Mouse (Mus musculus): ENCODE results near the gene Phip. TPM values are rescaled to one million over a fixed set of nuclear protein-coding genes. Genes with fewer than 3 reads are reported as not detected.
A peak's percentile ranks its signal among the peaks of the same experiment; 100 is the strongest.

The Phip gene
- total RNA-seq (2021): 67.4 and 76.9 TPM in 2 replicates
- long read RNA-seq, experiment 1, partial matches to known transcripts: 2 of 4 reads
- long read RNA-seq, experiment 1, other reads (novel, unspliced or antisense): 2 of 4 reads
- long read RNA-seq, experiment 2, full-length matches to known transcripts: 1 of 6 reads
- long read RNA-seq, experiment 2, partial matches to known transcripts: 3 of 6 reads
- long read RNA-seq, experiment 2, other reads (novel, unspliced or antisense): 2 of 6 reads

DNA sequence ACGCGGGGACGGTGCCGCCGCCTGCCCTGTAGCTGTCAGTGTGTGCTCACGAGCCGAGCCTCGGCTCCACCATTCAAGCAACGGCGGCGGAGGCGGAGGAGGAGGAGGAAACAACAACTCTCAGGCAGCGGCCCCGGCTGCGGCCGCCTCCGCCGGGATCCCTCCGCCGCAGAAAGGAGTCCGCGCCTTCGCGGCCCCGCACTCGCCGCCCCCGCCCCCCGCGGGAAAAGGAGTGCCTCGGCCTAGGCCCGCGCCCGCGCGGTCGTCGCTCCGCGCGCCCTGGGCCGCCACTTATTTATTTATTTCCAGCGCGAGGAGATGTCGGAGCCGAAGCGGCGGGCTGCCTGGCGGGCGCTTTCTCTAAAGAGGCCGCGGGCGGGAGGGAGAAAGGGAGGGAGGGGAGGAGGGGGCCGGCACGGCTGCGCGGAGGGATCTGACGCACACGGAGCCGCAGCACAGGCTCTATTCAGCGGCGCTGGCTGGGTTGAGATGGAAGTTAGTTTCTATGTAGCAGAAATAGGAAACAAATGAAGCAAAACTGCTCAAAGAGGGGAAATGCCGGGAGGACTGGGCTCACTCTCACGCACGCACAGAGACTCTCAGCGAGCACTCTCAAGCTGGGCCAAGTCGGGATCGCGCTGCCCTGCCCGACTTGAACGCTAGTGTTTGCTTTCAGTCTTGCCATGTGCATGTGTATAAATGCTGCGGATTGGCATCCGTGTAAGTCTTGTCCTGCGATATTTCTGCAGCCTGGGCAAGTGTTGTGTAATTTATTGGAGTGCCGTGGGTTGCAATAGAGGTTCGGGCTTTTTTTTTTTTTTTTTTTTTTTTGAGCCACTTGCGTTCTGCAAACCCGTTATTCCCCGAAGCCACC, at the start of gene Phip:
Gene Phip (minus strand): TSS at position 175 of the 874 bp plus-strand sequence.
- peak; percentile 96 for DNase-seq

DNA sequence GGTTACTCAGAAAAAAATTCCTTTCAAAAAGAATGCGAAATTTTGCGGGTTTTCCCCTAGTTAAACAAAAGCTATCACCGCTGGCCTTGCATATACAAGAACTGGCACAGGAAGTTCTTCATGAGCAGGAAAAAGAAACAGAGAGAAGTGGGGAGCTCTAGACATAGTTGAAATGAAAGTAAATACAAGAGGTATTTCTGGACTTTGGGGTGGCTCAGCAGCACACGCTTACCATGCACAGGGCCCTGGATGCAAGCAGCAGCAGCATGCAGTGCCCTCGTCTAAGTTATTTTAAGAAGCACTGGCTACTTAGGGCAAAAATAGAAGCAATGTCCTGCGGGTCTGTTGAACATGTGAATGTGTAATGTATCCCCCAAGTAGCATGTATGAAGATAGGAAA, 48.4 kb upstream of the Phip start:
- no peak for DNase-seq

DNA sequence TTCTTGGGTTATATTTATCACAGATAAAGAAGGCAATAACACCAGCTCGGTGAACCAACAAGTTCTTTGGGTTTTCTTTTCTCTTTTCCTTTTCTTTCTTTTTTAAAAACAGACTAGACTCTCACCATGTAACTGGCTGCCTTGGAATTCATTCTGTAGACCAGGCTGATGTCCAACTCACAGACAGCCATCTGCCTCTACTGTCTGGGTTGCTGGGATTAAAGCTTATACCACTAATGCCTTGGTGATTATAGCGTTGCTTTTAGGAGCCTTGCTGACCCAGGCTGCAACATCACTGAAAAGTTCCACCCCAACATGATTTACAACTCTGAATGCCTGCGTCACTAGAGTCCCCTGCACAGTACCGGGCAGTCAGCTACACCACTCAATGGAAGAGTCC, 39.2 kb upstream of the Phip start:
- DNase-seq: no peak

DNA sequence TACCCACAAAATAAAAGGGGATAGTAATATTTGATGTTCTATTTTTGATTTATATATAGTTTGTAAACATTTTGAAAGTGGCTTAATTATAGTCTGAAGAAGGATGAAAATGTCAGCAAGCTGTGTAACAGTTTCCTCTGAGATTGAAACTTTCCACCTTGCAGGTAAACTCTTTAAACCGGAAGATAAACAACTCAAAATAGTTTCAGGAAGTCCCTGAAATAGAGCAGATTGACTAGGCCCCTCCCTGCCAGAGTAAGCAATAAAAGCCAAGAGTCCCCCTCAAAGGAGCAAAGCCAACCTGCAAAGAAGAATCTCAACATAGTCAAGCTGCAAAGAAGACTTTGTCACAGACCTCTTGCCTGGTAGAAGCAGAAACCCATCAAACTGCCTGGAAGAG, 33.0 kb upstream of the Phip start:
- DNase-seq: no peak

DNA sequence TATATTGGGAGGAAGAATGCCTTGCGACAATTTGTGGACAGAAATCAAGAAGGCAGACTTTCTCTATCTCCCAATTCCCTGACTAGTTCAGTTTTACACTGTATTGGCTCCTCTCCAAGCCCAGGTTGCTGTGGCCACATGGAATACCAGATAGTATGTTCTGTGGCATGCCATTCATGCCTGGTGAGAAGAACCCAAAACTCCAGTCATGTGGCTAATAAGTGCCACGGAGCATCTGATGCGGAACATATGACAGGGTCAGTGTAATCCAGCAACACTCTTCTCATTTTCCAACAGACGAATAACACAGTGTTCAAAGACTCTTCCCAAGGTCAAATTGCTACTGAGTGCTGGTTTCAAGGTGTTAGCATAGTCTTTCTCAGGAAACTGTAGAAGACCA, 26.0 kb upstream of the Phip start:
- DNase-seq: no peak

DNA sequence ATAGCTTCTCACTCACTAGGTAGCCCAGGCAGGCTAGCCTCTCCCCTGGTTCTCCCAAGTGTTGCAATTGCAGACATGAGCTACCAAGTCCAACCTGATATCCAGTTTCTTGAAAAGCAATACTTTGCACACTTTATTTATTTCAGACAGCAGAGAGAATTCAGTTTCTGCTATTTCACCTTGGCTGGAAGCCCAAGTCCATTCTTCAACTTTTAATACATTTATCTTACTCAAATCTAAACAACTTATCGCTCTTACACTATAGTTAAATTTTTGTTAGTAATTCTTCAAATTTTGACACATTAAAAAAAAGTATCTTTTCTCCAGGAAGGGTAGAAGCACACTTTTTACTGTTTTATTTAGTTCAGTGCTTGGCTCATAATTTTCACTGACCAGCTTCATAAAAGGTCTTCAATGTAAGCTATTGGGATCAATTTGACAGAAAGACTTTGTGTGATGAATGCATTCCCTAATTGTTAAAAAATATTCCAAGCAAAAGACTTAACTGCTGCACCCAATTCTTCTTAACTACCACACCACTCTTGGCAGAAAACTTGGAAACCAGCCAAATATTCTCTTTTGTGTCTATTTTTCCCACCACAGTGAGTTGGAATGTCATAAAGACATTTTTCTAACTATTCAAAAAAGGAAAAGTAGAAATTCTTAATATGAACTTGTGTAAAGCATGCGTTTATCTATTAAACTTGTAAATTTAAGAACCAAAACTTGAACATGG, 22.6 kb upstream of the Phip start:
- no peak for DNase-seq

DNA sequence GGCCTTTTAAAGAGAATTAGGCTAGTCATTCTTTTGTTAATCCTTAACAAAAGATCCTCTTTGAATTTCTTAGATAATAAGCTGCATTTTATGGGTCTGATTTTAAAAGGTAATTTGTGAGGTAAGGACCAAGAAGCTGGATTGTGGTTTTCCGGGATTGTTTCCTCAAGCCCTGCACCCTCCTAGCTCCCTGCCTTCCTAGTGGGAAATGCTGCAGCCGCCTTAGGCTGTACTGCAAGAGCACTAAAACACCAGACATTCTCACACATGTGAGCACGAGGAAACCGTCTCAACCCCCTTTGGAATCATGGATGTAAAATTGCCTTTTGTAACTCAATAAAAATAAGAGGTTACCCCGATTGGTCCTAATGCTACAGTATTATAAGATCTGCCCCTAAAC, 1.6 kb upstream of the Phip start:
- peak; percentile 52 for DNase-seq

DNA sequence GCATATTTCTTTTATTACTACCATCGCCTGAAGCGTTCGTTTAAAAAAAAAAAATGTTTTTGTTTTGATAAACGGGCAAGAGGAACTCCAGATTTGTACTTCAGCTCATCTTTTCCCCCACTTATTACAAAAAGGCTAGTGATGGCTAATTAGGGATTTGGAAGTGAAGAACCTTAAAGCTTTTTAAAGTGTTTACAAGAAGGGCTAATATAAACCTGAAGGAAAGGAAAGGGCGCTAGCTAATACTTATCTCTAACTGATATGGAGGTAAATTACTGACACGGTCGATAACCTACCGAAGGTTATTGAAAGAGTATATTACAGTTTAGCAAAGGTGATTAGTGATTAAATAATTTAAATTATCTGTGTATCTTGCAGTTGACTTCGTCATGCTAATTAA, 903 bp upstream of the Phip start:
- no peak for DNase-seq

DNA sequence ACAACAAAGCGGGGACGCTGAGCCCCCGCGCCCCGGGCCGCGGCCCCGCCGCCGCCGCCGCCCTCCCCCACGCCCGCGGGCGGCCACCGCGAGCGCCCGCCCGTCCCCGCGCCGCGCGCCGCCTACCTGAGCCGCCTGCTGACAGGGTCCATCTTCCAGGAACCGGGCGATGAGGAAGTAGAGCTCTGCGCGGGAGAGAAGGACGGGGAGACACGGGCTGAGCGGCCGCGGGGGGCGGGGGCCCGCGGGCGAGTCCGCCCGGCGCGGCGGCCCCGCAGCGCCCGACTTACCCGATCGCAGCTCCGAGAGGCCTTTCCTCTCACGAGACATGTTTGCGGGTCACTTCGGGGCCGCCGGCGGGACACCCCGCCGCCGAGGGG, 364 bp downstream of the Phip start:
- peak; percentile 69 for DNase-seq

DNA sequence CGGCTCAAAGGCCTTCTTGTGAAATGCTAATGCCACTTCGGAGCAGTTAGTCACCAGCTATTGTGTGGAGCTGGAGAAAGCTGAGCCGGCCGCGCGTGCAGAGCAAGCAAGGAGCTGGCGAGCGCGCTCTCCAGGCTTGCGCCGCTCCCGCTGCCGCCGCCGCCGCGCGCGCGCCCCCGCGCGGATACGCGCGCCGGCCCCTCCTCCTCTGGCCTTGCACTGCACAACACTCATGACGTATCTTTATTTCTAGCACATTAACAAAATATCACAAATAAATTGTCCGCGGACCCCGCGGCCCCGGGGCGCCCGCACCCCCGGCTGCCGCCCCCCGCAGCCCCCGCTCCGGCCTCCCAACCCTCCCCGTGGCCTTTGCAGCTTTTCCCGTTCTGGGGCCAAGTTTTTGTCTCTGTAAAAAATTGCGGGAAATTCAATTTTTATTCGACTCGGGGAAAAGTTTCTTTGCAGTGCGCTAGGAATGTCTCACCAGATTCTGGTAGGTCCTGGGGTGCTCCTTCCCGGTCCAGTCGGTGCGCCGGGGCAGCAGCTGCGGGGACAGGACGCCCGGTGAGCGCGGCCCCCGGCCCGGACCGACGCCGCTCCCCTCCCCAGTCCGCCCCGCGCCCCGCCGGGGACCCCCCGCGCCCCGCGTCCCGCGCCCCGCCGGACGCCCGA, 992 bp downstream of the Phip start:
- DNase-seq: peak; percentile 93

DNA sequence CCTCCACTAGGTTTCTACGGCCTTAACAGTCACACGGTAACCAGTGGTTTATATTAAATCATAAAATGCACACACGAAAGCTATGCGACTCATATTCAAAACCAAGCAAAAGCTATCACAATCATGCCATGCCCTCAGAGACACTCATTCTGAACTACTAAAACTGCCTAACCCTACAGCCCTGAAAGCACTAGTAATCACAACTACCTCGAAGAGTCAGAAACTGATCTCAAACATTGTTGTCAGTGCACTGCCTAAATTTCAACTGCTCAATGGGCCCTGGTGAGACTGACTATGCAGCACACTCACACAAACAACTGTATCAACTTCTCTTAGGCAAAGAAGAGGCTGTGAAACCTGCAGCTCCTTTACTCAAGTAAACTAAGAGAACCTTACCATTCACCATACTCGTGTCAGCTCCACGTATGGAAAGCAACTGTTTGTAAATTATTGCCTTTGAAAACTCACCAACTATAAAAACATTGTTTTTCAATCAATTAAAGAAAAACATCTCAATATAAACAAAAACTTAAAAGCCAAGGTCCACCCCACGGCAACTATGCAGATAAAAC, 1.9 kb downstream of the Phip start:
- DNase-seq: peak; percentile 17

DNA sequence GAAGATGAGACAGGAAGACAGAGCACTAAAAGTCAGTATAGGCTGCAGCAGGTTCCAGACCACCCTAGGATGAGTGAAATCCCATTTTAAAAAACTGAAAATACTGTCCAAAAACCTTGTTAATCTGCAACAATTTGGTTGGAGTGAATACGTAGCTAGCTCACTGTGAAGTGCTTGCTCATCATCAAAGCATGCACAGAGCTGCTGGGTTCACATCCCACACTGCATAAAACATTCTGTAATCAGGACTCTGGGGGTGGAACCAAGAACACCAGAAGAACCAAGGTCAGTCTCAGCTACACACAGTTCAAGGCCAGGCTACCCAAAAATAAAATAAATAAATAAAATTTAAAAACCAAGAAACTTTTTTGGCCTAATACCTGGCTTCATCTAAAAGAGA, 3.9 kb downstream of the Phip start:
- DNase-seq: peak; percentile 20

DNA sequence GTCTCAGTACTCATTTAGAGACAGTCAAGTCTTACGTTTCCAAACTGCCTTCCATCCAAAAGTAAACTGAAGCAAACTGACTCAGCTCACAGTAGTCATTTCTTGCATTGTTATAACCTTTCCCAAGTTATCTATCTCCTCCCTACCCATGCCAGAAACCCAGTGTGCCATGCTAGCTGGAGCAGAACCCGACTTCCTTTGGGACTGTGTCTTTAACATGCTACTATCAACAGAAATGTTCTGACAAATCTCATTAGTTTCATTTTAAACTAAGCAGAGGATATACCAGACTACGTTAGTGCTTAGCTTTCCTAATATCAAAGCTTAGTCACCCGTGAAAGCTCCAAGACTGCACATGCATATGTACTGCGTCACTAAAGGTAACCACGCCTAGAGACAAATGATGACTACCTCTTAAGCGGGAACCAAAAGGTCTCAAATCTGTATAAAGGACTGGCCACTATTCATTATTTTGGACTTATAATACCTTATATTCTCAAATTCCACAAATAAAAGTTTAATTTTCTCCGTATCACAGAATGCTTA, 8.2 kb downstream of the Phip start:
- peak; percentile 45 for DNase-seq

DNA sequence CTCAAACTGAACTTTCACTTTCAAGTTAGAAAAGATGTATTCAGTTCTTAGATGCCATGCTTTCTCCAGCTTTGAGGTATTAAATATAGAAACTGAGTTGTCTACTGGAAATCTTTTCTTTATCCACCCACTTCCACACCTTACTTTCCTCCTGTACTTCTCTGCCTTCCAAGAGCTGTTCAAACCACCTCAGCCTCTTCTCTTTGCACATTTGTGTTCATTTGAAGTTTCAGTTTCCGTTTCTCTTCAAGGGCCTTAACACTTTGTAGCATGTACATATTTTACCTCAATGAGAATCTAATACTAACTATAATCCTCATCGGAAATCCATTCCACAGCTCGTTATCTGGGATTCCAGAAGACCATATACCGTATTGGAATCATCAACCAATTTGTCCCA, 11.3 kb downstream of the Phip start:
- DNase-seq: no peak

DNA sequence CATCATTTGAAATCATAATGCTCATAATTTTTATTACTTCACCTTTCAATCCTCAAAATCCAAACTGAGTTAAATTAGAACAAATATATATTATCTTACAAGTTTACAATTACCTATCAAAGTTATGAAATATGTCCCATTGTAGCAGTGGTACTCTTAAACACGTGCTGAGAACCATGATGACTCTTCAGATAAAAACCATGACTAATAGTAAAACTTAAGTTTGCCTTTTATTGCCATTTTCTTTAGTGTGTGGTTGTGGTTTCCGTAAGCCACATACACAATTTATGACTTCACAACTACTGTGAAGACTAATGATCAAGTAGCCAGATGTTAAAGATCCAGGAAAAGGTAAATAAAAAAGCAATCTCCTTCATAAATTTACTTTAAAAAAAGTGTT, 14.0 kb downstream of the Phip start:
- no peak for DNase-seq

DNA sequence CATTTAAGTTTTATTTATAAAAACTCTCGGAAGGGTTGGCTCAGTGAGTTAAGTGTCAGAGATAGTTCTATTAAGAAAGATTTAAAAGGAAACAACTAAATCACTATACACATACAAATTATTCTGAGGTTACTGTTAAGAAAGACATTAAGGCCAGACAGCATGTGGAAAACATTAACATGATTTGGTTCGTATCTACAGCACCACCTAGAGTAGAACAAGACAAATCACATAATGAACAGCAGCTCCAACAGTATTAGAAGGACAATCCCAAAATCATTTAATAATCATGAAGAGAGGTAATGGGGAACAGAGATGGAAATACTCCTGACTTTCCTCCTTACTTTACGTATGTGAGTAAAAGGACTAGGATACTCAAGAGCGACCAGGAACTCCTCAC, 20.0 kb downstream of the Phip start:
- DNase-seq: no peak

DNA sequence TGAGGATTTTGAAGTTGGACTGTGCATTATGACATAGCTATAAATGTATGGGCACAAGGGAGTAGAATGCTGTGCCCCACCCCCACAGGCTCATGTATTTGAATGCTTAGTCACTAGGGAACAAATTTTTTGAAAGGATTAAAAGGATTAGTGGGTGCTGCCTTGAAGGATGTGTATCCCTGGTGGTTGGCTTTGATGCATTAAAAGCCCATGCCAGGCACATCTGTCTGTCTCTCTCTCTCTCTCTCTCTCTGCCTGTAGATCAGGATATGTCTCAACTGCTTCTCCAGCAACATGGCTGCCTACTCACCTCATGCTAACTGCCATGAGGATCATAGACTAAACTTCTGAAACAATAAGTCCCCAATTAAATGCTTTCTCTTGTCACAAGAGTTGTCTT, 23.0 kb downstream of the Phip start:
- DNase-seq: no peak

DNA sequence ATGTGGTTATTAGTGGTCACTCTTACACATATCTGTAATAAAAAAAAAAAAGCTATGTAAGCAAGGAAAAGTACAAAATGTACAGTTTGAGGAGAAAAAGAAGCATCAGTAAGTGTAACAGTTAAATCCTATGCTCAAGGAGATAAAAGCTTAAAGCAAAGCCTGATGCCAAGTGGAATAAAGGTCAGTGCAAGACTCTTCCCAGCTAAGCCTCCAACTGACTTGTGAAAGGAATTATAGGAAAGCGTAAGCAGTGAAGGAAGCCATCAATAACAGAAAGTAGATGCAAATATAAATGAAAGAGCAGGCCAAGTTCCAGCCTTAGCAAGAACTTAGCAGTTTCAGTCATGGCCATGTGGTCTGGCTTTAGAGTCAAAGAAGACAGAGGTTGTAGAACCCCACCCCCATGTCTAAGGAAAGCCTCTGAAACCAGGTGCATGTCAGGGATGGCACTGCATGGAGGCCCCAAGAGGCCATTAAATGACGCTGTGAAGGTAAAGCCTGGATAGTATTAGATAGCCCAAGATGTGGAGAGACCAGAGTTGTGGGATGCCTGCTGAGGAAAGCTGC, 23.8 kb downstream of the Phip start:
- no peak for DNase-seq

DNA sequence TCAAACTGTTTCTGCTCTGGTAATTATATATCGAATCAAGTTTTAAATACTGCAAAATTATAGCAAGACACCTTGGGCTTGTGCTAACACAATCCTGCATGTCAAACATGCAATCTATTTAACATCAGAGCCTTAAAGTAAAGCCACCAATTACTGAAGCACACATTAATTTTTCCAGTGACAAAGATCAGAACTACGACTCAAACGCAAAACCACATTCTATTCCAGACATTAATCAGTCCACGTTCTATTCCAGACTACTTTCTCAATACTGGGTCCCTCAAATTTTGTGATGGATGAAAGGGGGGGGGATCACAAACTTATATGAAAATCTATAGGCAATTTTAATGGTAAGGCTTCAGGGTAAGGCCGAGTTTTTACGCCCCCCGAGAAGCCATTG, 68.1 kb downstream of the Phip start:
- DNase-seq: no peak

DNA sequence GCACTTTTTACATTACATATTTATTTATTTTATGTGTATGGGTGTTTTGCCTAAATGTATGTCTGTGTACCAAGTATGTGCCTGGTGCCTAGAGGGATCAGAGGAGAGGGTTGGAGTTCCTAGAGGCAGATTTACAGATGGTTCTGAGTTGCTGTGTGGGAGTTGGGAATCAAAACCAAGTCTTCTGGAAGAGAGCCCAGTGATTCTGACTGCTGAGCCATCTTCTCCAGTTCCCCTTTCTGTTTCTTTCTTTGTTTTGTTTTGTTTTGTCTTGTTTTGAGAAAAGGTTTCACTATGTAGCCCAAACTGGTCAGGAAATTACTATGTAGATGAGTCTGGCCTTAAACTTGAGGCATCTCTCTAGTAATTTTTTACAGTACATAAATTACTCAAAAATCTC, 86.7 kb downstream of the Phip start:
- no peak for DNase-seq

DNA sequence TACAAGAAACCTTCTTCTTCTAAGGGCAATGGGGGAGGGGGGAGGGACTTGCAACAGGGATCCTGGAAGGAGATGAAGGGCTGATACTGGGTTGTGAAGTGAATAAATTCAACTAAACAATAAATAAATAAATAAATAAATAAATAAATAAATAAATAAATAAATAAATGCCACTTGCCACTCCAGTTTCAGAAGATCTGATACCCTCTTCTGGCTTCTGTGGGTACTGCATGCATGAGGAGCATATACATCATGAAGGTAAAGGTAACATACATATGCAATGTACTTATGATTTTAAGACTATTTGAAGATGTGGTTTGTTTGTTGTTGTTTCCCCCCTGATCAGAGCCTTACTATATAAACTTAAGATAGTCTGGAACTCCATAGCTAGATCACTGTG, 91.1 kb downstream of the Phip start:
- no peak for DNase-seq

DNA sequence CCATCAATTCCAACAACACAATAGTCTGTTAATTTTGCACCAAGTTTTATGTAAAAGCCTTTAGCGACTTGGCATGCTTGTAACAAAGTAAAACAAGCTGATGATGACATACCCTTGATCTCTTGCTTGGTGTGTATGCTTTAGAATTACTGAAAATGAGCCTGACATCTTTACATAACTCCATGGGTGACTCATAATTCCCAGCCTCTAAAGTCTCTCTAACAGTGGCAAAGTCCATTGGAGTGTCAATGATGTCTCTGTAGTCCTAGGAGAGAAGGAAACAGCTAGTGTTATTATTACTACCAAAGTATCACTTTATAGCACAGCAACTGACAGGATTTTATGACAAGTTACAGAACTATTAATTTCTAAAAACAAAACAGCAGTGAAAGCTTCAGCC, 98.2 kb downstream of the Phip start:
- no peak for DNase-seq

Measured in adrenal gland, postnatal 14 days (tissue).